Mouse (Mus musculus) regulatory T cell (primary cell): ENCODE measurements around the gene Mgat5.

Source experiments
- in situ Hi-C: fragments of 300-600 bp; cut with MboI, MseI; formaldehyde crosslinking; loops from one replicate; pipeline ENCODE4 v1.15.1; 2025; ENCODE audit warnings: high pct_unique_total_duplicates

The Mgat5 gene

GRCm38 (mm10) chr1:127337740-127338139 is 132.9 kb downstream of the Mgat5 start:
- in situ Hi-C loops: no loop called here

GRCm38 (mm10) chr1:127338833-127339487 is 134.1 kb downstream of the Mgat5 start:
- in situ Hi-C loops: no loop called here

- in situ Hi-C loops: no loop called here
These were observed 135.5 kb downstream of the Mgat5 start for GRCm38 (mm10) chr1:127340296-127340695.

DNA sequence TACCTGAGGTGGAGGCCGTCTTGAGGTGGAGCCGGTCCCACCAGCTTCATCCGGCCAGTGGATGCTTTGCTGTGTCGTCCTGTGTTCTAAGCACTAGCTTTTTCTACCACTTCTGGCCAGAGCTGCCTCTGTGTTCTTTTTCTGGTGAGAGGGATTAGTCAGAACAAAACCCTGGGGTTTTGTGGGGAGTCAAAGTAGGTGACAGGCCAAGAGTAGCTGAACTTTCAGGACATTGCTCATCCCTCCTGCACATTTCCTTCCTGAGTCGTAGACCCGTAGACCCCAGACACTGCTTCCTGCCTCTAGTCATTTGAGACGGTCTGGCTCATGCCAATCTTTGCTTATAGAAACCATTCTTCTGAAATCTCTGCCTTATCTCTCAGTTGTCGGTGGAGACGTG is 140.1 kb downstream of the Mgat5 start:
- in situ Hi-C loops: loop anchor here (5.0 kb wide), 1 partner anchor 103 kb away; no protein-coding TSS in a partner anchor

DNA sequence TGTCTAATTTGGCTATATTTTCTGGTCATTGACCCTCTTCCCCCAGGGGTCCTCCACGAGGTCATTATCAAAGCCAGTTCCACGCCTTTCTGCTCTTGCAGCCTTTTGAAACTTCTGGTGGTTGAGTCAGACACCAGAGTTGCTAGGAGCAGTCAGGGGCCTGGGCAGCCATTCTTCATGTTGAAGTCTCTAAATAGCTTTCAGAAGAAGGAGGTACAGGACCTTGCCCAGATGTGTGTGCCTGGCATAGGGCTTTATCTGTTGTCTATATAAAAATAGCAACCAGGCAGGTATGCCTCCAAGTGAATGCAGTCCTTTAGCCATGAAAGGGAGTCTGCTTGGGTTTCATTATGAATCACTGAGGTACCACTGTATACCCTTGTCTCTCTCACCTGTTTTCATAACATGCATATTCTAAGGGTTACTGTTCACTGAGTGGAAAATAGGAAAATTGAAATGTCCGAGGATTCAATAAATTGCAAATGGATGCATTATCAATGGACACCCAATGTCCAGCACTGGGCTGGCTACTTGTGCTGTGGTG is 141.9 kb downstream of the Mgat5 start:
- in situ Hi-C loops: loop anchor here (5.0 kb wide), 1 partner anchor 104 kb away; no protein-coding TSS in a partner anchor

DNA sequence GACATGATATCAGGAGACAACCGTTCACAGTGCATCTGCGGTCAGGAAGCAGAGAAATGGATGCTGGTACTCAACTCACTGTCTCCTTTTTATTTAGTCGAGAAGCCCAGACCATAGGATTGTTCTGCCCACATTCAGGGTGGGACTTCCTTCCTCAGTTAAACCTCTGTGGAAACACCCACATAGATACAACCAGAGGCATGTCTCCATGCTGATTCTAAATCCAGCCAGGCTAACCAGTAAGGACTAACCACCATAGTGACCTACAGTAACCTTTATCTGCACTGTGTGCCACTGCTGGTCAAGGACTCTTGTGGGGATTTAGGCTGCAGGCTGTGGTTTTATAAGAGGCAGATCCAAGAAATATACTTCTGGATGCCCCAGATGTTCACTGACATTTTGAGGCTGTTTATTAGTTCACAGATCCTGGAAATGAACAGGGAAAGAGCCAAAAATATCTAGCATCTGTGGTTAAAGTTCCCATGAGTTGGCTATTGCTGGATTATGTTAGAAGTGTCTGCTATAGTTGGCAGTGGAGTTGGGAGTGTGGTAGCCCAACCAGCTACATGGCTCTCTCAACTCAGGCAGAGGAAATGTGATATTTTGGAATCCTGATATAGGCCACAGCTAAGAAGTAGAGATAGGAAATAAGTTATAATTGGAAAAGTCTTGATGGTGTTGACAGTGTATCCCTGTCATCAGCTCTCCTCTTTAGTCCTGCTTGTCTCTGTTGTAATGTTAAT is 143.2 kb downstream of the Mgat5 start:
- in situ Hi-C loops: loop anchor here (5.0 kb wide), 1 partner anchor 106 kb away; no protein-coding TSS in a partner anchor

- in situ Hi-C loops: loop anchor here (5.0 kb wide), 1 partner anchor 106 kb away; no protein-coding TSS in a partner anchor
These were observed 144.0 kb downstream of the Mgat5 start for GRCm38 (mm10) chr1:127348642-127349341.

DNA sequence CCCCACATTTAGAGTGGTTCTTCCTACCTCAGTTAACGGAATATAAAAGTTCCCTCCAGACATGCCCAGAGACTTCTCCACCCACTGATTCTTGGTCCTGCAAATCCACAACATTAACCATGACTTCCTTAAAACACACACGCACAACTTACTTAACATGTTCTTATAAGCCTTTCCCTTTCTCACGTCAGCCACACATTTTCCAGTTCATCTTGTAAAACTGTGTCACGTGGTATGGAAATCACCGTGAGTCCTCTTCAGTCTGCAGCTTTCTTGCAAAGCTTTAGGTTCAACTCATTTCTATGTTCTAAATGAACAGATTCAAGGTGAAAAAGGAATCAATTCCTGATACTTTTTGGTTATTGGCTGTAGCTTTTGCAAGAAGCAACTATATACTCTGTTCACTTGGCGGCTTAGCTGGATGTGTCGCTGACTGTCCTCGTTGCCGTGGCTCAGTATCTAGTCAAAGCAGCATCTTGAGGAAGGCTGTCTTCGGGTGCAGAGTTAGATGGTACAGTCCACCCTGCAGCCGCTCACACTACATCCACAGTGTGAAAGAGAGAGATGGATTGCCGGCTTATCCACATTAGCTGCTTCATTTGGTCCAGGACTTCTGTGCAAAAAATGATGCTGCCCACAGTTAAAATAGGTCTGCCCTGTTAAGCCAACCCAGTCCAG is 146.7 kb downstream of the Mgat5 start:
- in situ Hi-C loops: no loop called here

DNA sequence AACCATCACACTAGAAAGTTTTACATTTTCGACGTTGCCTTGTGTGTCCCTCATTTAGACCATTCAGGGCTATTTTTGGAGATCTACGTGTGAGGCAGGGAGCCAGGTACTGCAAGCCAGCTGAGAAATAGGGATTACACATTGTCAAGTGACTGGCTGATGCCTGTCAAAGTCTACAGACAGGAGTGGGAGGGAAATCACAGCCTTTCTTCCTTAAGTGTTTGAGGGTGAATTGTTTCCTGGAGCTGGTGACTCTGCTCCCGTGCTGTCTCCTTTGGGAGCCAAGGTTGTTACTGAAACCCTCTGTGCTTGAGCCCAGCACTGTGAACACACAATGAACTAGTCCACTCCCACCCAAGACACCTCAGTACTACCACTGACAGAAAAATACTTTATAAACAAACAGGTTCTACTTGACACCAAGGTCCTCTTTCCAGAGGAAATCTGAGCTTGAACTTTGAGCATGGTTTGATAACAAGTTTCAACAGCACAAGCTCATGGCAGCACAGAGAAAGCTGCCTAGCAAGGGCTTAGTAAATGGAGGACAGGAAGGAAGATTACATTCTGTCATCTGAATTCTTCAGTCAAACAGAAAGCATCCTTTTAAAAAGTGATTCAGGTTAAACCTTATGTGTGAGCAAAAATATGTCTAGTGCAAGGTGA is 147.4 kb downstream of the Mgat5 start:
- in situ Hi-C loops: no loop called here

DNA sequence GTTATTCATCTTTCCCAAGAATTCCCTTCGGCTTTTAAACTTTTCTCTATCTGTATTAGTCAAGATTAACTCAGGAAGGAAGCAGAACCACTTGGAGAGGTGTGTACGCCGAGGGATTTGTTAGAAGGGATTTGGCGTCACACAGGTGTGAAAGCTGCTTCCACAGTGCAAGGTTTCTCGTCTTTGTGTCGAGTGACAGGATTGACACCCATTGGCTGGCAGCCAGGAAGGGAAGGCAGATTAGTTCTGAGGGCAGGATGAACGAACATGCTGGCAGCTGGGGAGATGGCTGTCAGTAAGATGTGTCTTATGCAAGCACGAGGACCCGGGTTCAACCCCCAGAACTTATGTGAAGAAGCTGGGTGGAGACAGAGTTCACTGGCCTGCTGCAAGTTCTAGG is 148.6 kb downstream of the Mgat5 start:
- in situ Hi-C loops: no loop called here

DNA sequence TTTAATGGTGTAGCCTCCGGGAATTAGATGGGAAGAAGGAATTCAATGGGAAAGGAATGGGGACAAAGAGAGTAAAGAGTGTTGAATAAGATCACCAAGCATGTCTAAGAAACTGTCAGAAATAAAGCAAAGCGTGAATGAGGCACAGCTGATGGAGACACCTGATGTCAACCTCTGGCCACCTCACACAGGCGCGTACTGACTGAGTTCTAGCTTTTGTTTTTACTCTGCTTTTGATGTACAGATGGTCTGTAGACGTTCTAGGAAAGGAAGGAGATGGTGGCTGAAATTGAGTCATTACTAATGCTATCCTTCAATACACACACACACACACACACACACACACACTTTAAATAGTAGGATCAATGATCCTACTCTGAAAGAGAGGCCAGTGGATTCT is 149.3 kb downstream of the Mgat5 start:
- in situ Hi-C loops: no loop called here

- in situ Hi-C loops: no loop called here
These were observed 150.2 kb downstream of the Mgat5 start for GRCm38 (mm10) chr1:127355034-127355433.

DNA sequence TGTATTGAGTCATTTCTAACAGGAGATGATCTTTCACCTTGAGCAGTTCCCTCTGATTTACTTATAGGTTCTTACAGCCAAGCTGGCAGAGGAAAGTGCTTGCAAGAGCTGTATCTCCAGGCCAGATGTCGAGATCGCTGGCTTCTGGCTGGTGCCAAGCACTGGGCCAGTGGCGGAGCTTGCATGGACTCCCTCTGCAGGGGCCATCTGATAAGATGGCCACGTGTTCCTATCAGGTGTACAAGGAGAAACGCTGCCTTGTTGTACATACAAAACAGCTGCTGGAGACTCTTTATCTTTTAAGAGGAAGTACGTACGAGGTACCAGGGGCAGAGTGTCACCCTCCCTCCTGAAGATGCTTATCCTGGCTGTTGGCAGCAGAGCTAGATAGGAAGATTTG is 158.8 kb downstream of the Mgat5 start:
- in situ Hi-C loops: no loop called here

- in situ Hi-C loops: no loop called here
These were observed 160.9 kb downstream of the Mgat5 start for GRCm38 (mm10) chr1:127365706-127366105.

GRCm38 (mm10) chr1:127366111-127366510 is 161.3 kb downstream of the Mgat5 start:
- in situ Hi-C loops: no loop called here

GRCm38 (mm10) chr1:127368513-127368912 is 163.7 kb downstream of the Mgat5 start:
- in situ Hi-C loops: no loop called here

DNA sequence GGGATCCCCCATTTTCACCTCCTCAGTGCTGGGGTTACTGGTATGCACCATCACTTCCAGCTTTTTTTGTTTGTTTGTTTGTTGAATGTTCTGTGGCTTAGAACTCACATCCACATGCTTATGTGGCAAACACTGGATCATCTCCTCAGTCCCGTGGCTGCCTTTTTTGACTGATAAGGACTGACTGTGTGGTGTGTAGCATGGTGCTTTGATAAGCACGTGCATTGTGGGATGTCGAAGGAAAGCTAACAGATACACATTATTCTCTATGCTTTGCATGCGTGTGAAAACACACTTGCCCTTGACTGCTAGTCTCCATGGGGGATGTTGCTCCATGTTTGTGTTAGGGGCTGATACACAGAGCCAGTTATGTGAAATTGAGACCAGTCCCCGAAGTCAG is 164.7 kb downstream of the Mgat5 start:
- in situ Hi-C loops: no loop called here

GRCm38 (mm10) chr1:127372096-127372495 is 167.3 kb downstream of the Mgat5 start:
- in situ Hi-C loops: no loop called here

DNA sequence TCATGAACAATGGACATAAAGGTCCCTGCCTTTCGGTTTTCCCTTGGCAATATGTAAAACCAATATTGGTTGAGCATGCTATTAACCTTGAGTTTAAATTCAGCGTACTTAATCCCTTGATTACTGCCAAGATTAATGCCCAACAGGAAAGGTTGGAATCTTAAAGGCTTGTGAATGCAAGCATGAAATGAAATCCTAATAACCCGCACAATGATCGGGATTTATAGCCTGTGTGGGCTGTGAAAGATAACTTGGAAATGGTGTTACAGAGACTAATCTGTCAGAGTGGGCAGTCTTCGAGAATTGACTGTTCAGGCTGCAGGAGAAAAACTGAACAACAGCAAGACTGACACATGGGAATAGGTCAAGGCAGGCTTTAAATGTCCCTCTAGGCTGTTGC is 168.7 kb downstream of the Mgat5 start:
- in situ Hi-C loops: no loop called here

GRCm38 (mm10) chr1:127374157-127374556 is 169.3 kb downstream of the Mgat5 start:
- in situ Hi-C loops: no loop called here

DNA sequence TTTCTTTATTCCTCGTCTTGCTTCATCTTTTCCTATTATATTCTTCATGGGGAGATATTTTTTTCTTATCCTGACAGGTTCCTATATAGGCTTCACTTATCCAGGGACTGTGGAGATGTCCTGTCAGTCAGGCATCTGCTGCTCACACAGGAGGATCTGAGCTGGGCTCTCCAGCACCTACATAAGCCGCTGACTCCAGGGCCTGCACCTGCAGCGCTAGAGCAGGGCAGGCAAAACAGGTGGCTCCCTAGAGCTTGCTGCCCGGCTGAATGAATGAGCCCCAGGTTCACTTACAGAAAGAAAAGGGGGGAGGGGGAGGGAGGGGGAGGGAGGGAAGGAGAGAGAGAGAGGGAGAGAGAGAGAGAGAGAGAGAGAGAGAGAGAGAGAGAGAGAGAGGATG is 175.3 kb downstream of the Mgat5 start:
- in situ Hi-C loops: no loop called here
